Mouse (Mus musculus) stomach, embryonic 14.5 days (tissue): Measurements from ENCODE around the gene Cryab. TPM values are rescaled to one million over a fixed set of nuclear protein-coding genes. Genes with fewer than 3 reads are reported as not detected.

Source experiments
- ATAC-seq: fragments of 200-750 bp; cut with Nextera tagmentation; 2 replicates; pipeline ENCODE4 v1.8.0; 2017; ENCODE audit warnings: low read depth, moderate TSS enrichment; ENCODE audit not compliant: insufficient number of reproducible peaks, insufficient read depth, low FRiP score
- H3K27ac ChIP-seq: fragments of 300-500 bp; sonication (generic); 2 replicates; pipeline ENCODE4 v1.5.1; 2014; ENCODE audit warnings: mild to moderate bottlenecking, low read length, moderate library complexity, mixed read lengths
- H3K27me3 ChIP-seq: fragments of 300-500 bp; sonication (generic); 2 replicates; pipeline ENCODE4 v1.6.1; 2014; ENCODE audit warnings: low read length, control low read depth, mixed read lengths; ENCODE audit not compliant: control insufficient read depth, insufficient read depth
- H3K36me3 ChIP-seq: fragments of 300-500 bp; sonication (generic); 2 replicates; pipeline ENCODE4 v1.6.1; 2014; ENCODE audit warnings: mild to moderate bottlenecking, control low read depth, low read length, moderate library complexity, mixed read lengths; ENCODE audit not compliant: control insufficient read depth, insufficient read depth
- H3K4me1 ChIP-seq: fragments of 300-500 bp; sonication (generic); 2 replicates; pipeline ENCODE4 v1.6.1; 2014; ENCODE audit warnings: low read length, control low read depth, mixed read lengths; ENCODE audit not compliant: control insufficient read depth, insufficient read depth
- H3K4me2 ChIP-seq: fragments of 300-500 bp; sonication (generic); replicated peaks from 2 replicates; pipeline ENCODE4 v1.6.1; 2014; ENCODE audit warnings: low read depth, low read length, control low read depth
- H3K4me3 ChIP-seq: fragments of 300-500 bp; sonication (generic); 2 replicates; pipeline ENCODE4 v1.5.1; 2014; ENCODE audit warnings: low read depth, low read length, control low read depth
- H3K9ac ChIP-seq: fragments of 300-500 bp; sonication (generic); replicated peaks from 2 replicates; pipeline ENCODE4 v1.6.1; 2014; ENCODE audit warnings: low read depth, mild to moderate bottlenecking, control low read depth, low read length, moderate library complexity, mixed read lengths
- H3K9me3 ChIP-seq: fragments of 300-500 bp; sonication (generic); 2 replicates; pipeline ENCODE4 v1.6.1; 2016; ENCODE audit warnings: low read depth, low read length, control low read depth; ENCODE audit not compliant: control insufficient read depth
- WGBS: fragments of 180-500 bp; shearing (Covaris S2); extraction: QIAGEN DNeasy Blood & Tissue Kit; methylation state at CpG from one replicate; pipeline ENCODE4 v1.1.7; 2014; 5-methylcytosine and 5-hydroxymethylcytosine counted together
- polyA plus RNA-seq: library from polyadenylated mRNA; unstranded; fragments of >200 nt; fragmentation: Nextera tagmentation; extraction: Ambion mirVana; gene quantifications from 2 replicates; pipeline ENCODE4 v1.2.1, GENCODE M21; 2014

Cryab gene
- polyA plus RNA-seq, 1 experiment from 2014 or later: 43.7 TPM

DNA sequence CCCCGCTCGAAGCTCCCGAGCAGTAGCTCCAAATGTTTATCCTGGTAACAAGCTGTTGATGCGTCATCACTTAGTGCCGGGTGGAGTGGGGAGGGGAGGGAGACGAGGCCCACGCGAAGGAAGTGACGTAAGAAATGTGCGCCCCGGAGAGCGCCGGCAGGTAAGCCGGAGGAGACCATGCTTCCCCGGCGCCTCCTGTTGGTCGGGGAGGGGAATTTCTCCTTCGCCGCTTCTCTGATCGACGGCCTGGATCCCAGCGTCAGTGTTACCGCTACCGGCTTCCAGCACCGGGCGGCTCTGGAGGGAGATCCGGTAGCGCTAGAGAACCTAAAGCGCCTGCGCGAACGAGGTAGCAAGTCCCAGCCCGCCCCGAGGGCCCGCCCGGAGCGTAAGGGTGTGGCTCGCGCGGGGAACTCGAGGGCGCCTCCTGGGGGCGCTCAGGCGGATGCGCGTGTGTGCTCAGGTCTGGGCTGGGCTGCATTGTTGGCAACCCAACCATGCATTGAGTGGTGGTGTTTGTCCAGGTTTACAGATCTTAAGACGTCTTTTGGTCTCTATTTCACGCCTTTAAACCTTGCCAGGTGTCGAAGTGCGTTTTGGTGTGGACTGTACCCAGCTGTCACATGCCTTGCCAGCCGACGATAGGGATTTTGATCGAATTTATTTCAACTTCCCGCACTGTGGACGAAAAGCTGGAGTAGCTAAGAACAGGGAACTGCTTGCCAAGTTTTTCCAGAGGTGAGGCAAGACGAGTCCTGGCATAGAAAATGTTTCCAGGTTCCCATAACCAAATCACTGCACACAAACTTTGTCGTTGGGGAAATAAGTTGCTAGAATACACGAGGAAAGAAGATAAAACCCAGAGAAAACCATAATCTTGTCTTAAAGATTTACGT, 17.2 kb downstream of the Cryab start, which contains the start of gene Fdxacb1:
Gene Fdxacb1 (plus strand): TSS at position 130 of the 896 bp plus-strand sequence.
- peak; percentile 97 for ATAC-seq
- H3K9ac ChIP-seq: peak within 1 kb of the TSS; percentile 57
- H3K4me1 ChIP-seq: peaks cover 8% of the 10 kb centered on the region; the same call in 1 of the 2 replicates
- H3K9me3 ChIP-seq: no peaks in the 10 kb centered on the region
- peaks cover 9% of the 10 kb centered on the region; the same call in 1 of the 2 replicates for H3K36me3 ChIP-seq
- WGBS: 3% methylated on average over 59 of the region's 59 CpGs
- peak within 1 kb of the TSS; percentile 92 for H3K27ac ChIP-seq
- H3K4me2 ChIP-seq: peak within 1 kb of the TSS; percentile 71
- no peaks in the 10 kb centered on the region for H3K27me3 ChIP-seq
- H3K4me3 ChIP-seq: peak within 1 kb of the TSS; percentile 45

DNA sequence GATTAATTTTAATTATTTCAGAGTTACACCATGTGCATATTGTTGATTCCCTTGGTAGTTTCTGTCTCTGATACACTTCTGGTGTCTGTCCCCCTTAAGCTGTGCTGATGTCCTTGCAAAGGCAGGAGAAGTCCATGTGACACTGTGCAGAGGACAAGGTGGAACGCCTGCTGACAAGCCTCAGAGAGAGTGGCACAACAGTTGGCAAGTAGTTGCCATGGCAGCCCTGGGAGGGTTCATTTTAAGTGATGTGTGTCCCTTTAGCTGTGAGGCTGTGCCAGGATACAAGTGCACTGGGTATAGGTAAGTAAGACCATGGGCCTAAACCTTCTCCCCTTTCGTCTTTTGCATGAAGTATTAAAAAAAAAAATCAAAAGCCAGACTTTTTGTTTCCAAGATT, 18.9 kb downstream of the Cryab start:
- H3K4me1 ChIP-seq: peaks cover 12% of the 10 kb centered on the region; the same call in 1 of the 2 replicates
- H3K9ac ChIP-seq: no peak overlapping the region
- ATAC-seq: no peak
- H3K4me3 ChIP-seq: no peak overlapping the region
- H3K4me2 ChIP-seq: no peak overlapping the region
- H3K27me3 ChIP-seq: no peaks in the 10 kb centered on the region
- 97% methylated on average over 2 of the region's 2 CpGs for WGBS
- H3K27ac ChIP-seq: no peak overlapping the region
- H3K9me3 ChIP-seq: no peaks in the 10 kb centered on the region
- peaks cover 9% of the 10 kb centered on the region; the same call in 1 of the 2 replicates for H3K36me3 ChIP-seq

DNA sequence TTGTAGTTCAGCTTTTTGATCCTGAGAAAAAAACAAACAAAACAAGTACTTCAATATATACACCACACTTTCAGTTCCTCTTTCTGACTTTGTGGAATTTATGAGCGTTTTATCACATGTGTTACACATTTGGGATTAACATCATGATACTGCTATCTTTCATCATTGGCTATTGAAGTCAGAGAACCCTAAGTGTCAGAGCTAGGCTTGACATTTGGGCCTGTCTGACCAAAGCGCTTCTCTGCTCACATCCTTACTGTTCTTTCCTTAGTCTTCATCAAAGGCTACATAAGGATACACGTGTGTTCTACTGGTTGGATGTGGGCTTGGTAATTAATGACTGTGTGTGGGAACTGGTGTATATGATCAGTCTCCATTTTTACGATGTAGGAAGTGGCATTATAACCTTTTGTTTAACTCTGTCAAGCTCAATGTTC, 22.9 kb downstream of the Cryab start:
- H3K36me3 ChIP-seq: peaks cover 9% of the 10 kb centered on the region
- no peak for ATAC-seq
- H3K4me2 ChIP-seq: peak overlapping the region; percentile 91
- no peak overlapping the region for H3K9ac ChIP-seq
- H3K4me3 ChIP-seq: no peak overlapping the region
- H3K9me3 ChIP-seq: no peaks in the 10 kb centered on the region
- H3K27ac ChIP-seq: no peak overlapping the region
- 68% methylated on average over 4 of the region's 4 CpGs for WGBS
- peaks cover 17% of the 10 kb centered on the region; the same call in 1 of the 2 replicates for H3K4me1 ChIP-seq
- no peaks in the 10 kb centered on the region for H3K27me3 ChIP-seq

DNA sequence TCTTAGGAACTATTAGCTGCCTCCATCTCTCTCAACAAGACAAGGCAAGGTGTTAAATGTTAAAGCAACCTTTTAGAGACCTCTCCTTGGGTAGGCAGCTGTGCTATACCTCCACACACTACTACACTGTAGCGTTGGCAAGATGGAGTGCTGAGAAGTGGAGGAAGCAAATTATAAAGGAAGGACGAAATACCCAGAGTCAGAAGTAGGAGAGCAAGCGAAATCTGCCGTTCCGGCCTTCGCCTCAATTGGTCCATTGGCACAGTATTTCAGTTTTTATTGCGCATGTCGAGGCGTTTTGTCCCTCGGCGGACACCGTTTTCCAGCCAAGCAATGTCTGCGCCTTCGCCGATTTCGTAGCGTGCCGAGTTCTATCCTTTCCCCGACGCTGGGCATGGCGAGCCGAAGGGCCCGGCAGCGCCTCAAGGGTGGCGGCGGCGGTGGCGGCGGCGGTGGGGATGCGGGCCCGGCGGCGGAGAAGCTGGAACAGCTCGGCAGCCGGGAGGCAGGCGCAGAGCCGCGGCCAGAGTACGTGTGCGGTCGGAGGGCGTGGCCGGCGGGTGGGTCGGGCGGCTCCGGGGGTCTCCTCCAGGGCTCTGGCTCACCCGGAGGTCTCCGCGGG, 24.0 kb downstream of the Cryab start, which contains the start of the genes Alg9 and 1110032A03Rik:
Gene Alg9 (plus strand): TSS at position 29 of the 622 bp plus-strand sequence.
Gene 1110032A03Rik (minus strand): TSS at position 530 of the 622 bp plus-strand sequence.
- Histone ChIP-seq H3K27me3 (no peaks in the 10 kb centered on the region), H3K36me3 (peaks cover 14% of the 10 kb centered on the region), H3K4me3 (peak within 1 kb of the TSS; percentile 94), H3K4me1 (peaks cover 13% of the 10 kb centered on the region; the same call in 1 of the 2 replicates), H3K27ac (peak within 1 kb of the TSS; percentile 80), H3K9ac (peak within 1 kb of the TSS; percentile 85), H3K9me3 (no peaks in the 10 kb centered on the region), H3K4me2 (peak within 1 kb of the TSS; percentile 91)
- under 1% methylated on average over 39 of the region's 51 CpGs for WGBS
- ATAC-seq: peak; percentile 81

DNA sequence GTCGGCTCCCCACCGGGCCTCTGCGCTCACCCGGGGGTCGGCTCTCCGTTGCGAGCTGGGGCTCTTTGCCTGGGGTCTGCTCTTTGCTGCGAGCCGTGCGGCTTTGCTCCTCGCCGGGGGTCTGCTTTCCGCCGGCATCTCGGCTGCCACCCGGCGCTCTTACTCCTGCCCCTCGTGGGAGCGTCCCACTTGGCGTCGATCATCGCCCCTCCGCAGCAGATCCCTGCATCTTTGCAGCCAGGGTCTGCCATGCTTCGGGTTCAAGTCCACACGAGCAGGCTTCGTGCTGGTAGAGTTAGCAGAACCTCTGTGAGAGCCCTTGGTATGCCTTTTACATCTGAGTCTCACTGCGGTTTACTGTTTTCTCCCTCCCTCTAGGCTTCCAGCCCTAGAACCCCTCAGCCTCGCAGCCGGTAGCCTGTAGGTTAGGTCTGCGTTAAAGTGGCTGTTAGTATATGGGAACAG, 24.6 kb downstream of the Cryab start:
- H3K4me1 ChIP-seq: peaks cover 13% of the 10 kb centered on the region; the same call in 1 of the 2 replicates
- peaks cover 19% of the 10 kb centered on the region for H3K36me3 ChIP-seq
- no peak; the same call in 1 of the 2 replicates for ATAC-seq

DNA sequence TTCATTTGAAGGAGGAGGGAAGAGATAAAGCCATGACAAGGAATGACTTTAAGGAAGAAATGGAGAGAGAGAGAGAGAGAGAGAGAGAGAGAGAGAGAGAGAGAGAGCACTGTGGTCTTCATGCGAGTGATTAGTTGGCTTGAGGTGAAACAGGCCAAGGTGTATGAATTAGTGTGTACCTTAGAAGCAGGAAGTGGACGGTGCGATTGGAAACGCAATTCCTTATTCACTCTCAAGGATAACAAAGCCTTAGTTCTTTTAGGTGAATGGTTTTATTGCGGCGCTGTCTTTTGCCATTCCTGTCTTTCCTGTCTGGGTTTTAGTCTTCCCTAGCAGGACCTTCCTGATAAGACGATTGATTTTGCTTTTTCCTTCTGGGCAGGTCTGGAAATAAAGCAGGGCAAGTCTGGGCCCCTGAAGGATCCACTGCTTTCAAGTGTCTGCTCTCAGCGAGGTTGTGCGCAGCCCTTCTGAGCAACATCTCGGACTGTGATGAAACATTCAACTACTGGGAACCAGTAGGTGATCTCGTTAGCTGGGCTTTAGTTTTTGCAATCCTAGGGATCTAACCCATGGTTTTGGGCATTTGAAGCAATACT, 25.1 kb downstream of the Cryab start:
- no peak for ATAC-seq
- Histone ChIP-seq H3K9ac (peak overlapping the region; percentile 85), H3K27me3 (no peaks in the 10 kb centered on the region), H3K9me3 (no peaks in the 10 kb centered on the region), H3K27ac (no peak overlapping the region), H3K36me3 (peaks cover 24% of the 10 kb centered on the region), H3K4me1 (peaks cover 13% of the 10 kb centered on the region; the same call in 1 of the 2 replicates), H3K4me2 (peak overlapping the region; percentile 91), H3K4me3 (peak overlapping the region; percentile 94)
- WGBS: 47% methylated on average over 11 of the region's 11 CpGs

More for the DNA sequence above, 24.6 kb downstream of the Cryab start:
- peak overlapping the region; percentile 94 for H3K4me3 ChIP-seq
- under 1% methylated on average over 23 of the region's 30 CpGs for WGBS
- H3K27ac ChIP-seq: peak overlapping the region; percentile 80
- peak overlapping the region; percentile 85 for H3K9ac ChIP-seq
- no peaks in the 10 kb centered on the region for H3K27me3 ChIP-seq
- peak overlapping the region; percentile 91 for H3K4me2 ChIP-seq
- no peaks in the 10 kb centered on the region for H3K9me3 ChIP-seq

DNA sequence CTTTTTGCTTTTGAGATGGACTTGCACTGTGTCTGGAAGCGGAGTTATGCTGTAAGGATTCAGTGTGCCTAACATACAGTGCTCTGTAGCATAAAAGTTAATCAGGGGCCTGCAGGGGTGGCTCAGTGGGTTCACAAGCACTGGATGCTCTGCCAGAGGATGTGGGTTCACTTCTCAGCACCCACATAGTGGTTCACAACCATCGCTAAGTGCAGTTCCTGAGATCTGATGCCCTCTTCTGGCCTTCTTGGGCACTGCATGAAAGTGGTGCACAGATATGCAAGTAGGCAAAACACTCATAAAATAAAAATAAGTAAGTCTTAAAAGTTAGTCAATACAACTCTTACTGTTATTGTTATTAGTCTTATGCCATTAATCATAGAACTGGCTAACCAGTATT, 31.0 kb downstream of the Cryab start:
- no peak overlapping the region for H3K4me3 ChIP-seq
- H3K27ac ChIP-seq: no peak overlapping the region
- H3K27me3 ChIP-seq: no peaks in the 10 kb centered on the region
- peaks cover 53% of the 10 kb centered on the region for H3K36me3 ChIP-seq
- WGBS: 85% methylated on average over 2 of the region's 2 CpGs
- ATAC-seq: no peak
- no peak overlapping the region for H3K9ac ChIP-seq
- no peaks in the 10 kb centered on the region for H3K4me1 ChIP-seq
- no peaks in the 10 kb centered on the region for H3K9me3 ChIP-seq
- no peak overlapping the region for H3K4me2 ChIP-seq

DNA sequence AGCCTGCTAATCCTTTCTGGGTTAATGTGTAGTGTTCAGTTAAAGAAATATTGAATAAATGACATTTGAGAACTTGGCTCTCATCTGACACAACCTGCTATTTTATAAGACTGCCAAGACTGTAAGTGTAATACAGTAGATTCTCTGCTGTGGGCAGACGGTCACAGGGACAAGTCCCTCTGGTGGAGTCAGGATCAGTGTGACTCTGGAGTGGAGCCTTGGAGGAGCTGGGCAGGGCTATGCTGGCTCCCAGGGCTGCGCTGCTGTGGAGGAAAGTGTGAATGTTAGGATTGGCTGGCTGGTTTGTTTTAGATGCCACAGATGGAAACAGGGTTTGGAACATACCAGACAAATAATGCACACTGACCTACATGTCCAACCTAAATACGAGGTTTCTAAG, 44.1 kb downstream of the Cryab start:
- H3K9me3 ChIP-seq: no peaks in the 10 kb centered on the region
- no peak for ATAC-seq
- H3K27ac ChIP-seq: no peak overlapping the region
- WGBS: 96% methylated on average over 3 of the region's 3 CpGs
- H3K4me1 ChIP-seq: no peaks in the 10 kb centered on the region
- H3K9ac ChIP-seq: no peak overlapping the region
- no peaks in the 10 kb centered on the region for H3K27me3 ChIP-seq
- H3K4me3 ChIP-seq: no peak overlapping the region
- no peak overlapping the region for H3K4me2 ChIP-seq
- peaks cover 28% of the 10 kb centered on the region for H3K36me3 ChIP-seq
